Comparison of ENCODE assay signal across 12 mouse cellular contexts in the genomic region with DNA sequence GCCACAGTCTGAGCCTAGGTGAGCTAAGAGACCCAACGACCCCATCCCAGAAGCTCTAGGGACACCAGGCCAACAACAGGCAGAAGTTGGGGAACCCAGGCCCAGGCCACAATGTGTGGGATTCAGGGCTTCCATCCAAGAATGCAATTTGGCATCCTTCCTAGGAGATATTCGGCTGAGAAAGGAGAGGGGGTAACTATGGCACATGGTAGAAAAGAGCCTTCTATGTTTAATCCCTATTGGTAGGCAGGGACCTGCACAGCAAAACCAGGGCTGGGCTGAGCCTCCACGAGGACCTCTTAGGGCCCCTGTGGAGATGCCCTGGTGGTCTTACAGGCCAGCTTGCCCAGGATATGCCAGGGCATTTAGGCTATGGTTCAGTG.
A peak's percentile ranks its signal among the peaks of the same experiment; 100 is the strongest.
DNase-seq lines count a peak whose midpoint lies in the region; ATAC-seq and TF ChIP-seq lines count a peak whose summit lies in the region.
"Had no signal": no experiment of that assay in that cellular context is flagged by ENCODE, and none has a peak within 500 bp of the region (broad histone marks: within the 10 kb centered on the region; RNA-seq: fewer than 3 reads in every experiment).

No protein-coding gene starts in this region.

- H3K4me3 ChIP-seq in heart, embryonic 13.5 days: no peak overlapping the region
- H3K4me3 ChIP-seq in midbrain, postnatal 0 days (ENCODE audit: low read depth, low read length): no peak overlapping the region
- no peak overlapping the region for H3K4me3 ChIP-seq in midbrain, embryonic 15.5 days
- H3K4me3 ChIP-seq in macrophage (ENCODE audit: inconsistent target): no peak overlapping the region
- H3K4me3 ChIP-seq: embryonic facial prominence, embryonic 15.5 days had no signal

- no peak for ATAC-seq in heart, embryonic 13.5 days (ENCODE audit: extremely low read depth, insufficient number of reproducible peaks, low FRiP score, low TSS enrichment)
- ATAC-seq in midbrain, postnatal 0 days (ENCODE audit: low FRiP score): no peak
- ATAC-seq in midbrain, embryonic 15.5 days (replicated peaks): no peak

- peaks cover 24% of the 10 kb centered on the region for H3K79me2 ChIP-seq in macrophage (ENCODE audit: inconsistent target)

- intact Hi-C loops in heart, postnatal 25 days (cut with DNase I): loop anchor here (2.0 kb wide), 1 partner anchor 85 kb away; no protein-coding TSS in a partner anchor

- H3K27ac ChIP-seq in heart, embryonic 13.5 days (replicated peaks): peak overlapping the region; percentile 5; the same call in 1 of the 2 replicates
- no peak overlapping the region for H3K27ac ChIP-seq in midbrain, postnatal 0 days (ENCODE audit: low read depth, low read length)
- H3K27ac ChIP-seq in midbrain, embryonic 15.5 days: no peak overlapping the region
- peak overlapping the region; percentile 99 for H3K27ac ChIP-seq in macrophage
- H3K27ac ChIP-seq: embryonic facial prominence, embryonic 15.5 days had no signal

- no peaks in the 10 kb centered on the region for H3K9me3 ChIP-seq in heart, embryonic 13.5 days
- H3K9me3 ChIP-seq in midbrain, postnatal 0 days (ENCODE audit: low read length): no peaks in the 10 kb centered on the region
- H3K9me3 ChIP-seq in midbrain, embryonic 15.5 days: no peaks in the 10 kb centered on the region
- H3K9me3 ChIP-seq: embryonic facial prominence, embryonic 15.5 days had no signal

- TF ChIP-seq CTCF in midbrain, postnatal 0 days (IDR thresholded peaks at IDR 0.05): no peak
- TF ChIP-seq CTCF in brain, embryonic 14.5 days (IDR thresholded peaks at IDR 0.05; ENCODE audit: borderline replicate concordance, extremely low read depth, insufficient read depth, insufficient read length): no peak

- DNase-seq in heart, postnatal 25 days (ENCODE audit: low spot score): no peak
- DNase-seq in midbrain, postnatal 0 days (ENCODE audit: low spot score): peak; percentile 39
- peak; percentile 75 for DNase-seq in brain, embryonic 14.5 days (ENCODE audit: low read depth)
- no peak for DNase-seq in adrenal gland, postnatal 36 days
- no peak for DNase-seq in T-cell, adult 2 months (ENCODE audit: low spot score)
- DNase-seq: kidney, adult 18-20 months; layer of hippocampus, postnatal 36 days; lung, adult 2 months had no signal

- H3K36me3 ChIP-seq in heart, embryonic 13.5 days: no peaks in the 10 kb centered on the region
- H3K36me3 ChIP-seq in midbrain, postnatal 0 days (ENCODE audit: insufficient read depth, low read length): no peaks in the 10 kb centered on the region
- no peaks in the 10 kb centered on the region for H3K36me3 ChIP-seq in midbrain, embryonic 15.5 days (replicated peaks)
- no peaks in the 10 kb centered on the region for H3K36me3 ChIP-seq in macrophage (ENCODE audit: inconsistent target)
- H3K36me3 ChIP-seq: embryonic facial prominence, embryonic 15.5 days had no signal

- H3K9ac ChIP-seq in heart, embryonic 13.5 days: no peak overlapping the region
- H3K9ac ChIP-seq in midbrain, postnatal 0 days (replicated peaks; ENCODE audit: low read length, poor library complexity, severe bottlenecking): no peak overlapping the region
- no peak overlapping the region for H3K9ac ChIP-seq in midbrain, embryonic 15.5 days
- H3K9ac ChIP-seq: embryonic facial prominence, embryonic 15.5 days had no signal

- H3K4me2 ChIP-seq in heart, embryonic 13.5 days: no peak overlapping the region
- no peak overlapping the region for H3K4me2 ChIP-seq in midbrain, postnatal 0 days (ENCODE audit: low read depth, low read length, poor library complexity, severe bottlenecking)
- H3K4me2 ChIP-seq in midbrain, embryonic 15.5 days: no peak overlapping the region
- H3K4me2 ChIP-seq: embryonic facial prominence, embryonic 15.5 days had no signal

- peaks cover 59% of the 10 kb centered on the region for H3K4me1 ChIP-seq in heart, embryonic 13.5 days
- no peaks in the 10 kb centered on the region for H3K4me1 ChIP-seq in midbrain, postnatal 0 days (ENCODE audit: insufficient read depth, low read length)
- no peaks in the 10 kb centered on the region for H3K4me1 ChIP-seq in midbrain, embryonic 15.5 days

- H3K27me3 ChIP-seq in heart, embryonic 13.5 days (replicated peaks): no peaks in the 10 kb centered on the region
- H3K27me3 ChIP-seq in midbrain, postnatal 0 days (ENCODE audit: insufficient read depth, low read length): no peaks in the 10 kb centered on the region
- H3K27me3 ChIP-seq in midbrain, embryonic 15.5 days (replicated peaks): no peaks in the 10 kb centered on the region
- H3K27me3 ChIP-seq: embryonic facial prominence, embryonic 15.5 days had no signal

- 53% methylated on average over 3 of the region's 3 CpGs for WGBS in heart, embryonic 13.5 days
- WGBS in midbrain, postnatal 0 days: 57% methylated on average over 3 of the region's 3 CpGs
- 69% methylated on average over 3 of the region's 3 CpGs for WGBS in midbrain, embryonic 15.5 days
- 23% methylated on average over 3 of the region's 3 CpGs for WGBS in macrophage (ENCODE audit: missing documents)

- TF ChIP-seq POLR2A in brain, embryonic 14.5 days (IDR thresholded peaks at IDR 0.05; ENCODE audit: borderline replicate concordance, extremely low read depth, insufficient read depth, insufficient read length, poor library complexity, severe bottlenecking): no peak

Comparison
In these comparisons a context has a peak if more than half of its experiments do, and no peak if none do; other contexts are left out.
1. H3K27ac ChIP-seq: peak in heart, embryonic 13.5 days (single experiment) and macrophage (single experiment); none in midbrain, postnatal 0 days (single experiment) and midbrain, embryonic 15.5 days (single experiment).
2. DNase-seq: peak in midbrain, postnatal 0 days (single experiment) and brain, embryonic 14.5 days (single experiment); none in heart, postnatal 25 days (single experiment), adrenal gland, postnatal 36 days (0 of 2) and T-cell, adult 2 months (single experiment).